Mouse (Mus musculus) retina, postnatal 7 days (tissue): ENCODE results near the gene Smdt1.

Experiments used
- DNase-seq: peaks from one replicate; pipeline ENCODE4 v3.0.0-alpha.2; 2012; ENCODE audit warnings: low read depth, low spot score

The Smdt1 gene

DNA sequence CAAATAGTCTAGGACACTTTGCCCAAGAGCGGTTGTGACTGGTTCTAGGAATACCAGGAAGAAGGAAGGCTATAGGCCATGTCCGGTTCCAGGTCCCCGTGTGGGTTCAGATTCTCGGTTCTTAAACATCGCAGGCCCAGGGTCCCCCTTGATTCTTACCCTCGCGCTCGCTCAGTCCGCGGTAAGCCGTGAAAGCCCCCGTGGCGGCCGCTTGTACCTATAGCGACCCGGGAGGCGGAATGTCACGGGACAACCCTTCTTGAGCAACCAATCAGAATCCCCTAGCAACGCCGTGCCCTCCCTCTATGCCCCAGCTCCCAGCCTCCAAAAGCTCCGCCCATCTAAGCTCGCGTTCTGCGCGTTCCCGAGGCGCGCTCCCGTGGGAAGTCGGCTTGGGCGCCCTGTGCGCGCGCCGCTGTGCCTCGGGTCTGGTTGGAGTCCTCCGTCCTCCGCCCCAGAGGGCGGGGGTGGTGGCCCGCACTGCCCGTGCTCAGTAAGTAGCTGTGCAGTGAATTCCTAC lies at the start of gene Smdt1, which contains the start of the genes Naga and Pheta2:
Gene Smdt1 (plus strand): TSS at position 367 of the 520 bp plus-strand sequence.
Gene Naga (minus strand): TSS at position 333 of the 520 bp plus-strand sequence.
Gene Pheta2 (plus strand): TSS at position 350 of the 520 bp plus-strand sequence.
- peak; percentile 96 for DNase-seq

- no peak for DNase-seq
Measured at GRCm38 (mm10) chr15:82290252-82290651, 48.5 kb upstream of the Smdt1 start.

GRCm38 (mm10) chr15:82292851-82293250 lies 45.9 kb upstream of the Smdt1 start:
- no peak for DNase-seq

- DNase-seq = no peak
Measured at GRCm38 (mm10) chr15:82293271-82293711, 45.5 kb upstream of the Smdt1 start.

DNA sequence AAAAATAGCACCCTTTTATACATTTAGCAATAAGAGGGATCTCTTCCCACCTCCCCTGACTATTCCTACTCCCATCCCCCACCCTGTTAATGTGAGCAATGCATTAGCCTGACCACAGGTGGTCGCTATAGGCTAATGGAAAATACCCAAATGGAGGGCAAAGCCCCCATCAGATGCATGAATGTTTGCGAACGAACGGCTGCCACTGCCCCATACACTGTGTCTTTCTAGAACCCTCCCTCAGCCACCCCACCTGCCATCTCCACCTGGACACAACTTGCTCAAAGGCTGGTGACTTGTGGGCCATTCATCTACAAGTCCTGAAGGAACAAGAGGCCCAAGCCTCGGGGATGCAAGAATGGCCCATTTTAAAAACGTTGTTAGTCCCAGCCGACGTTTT lies 44.7 kb upstream of the Smdt1 start:
- no peak for DNase-seq

- DNase-seq = no peak
Measured at GRCm38 (mm10) chr15:82298764-82299561, 39.8 kb upstream of the Smdt1 start, which contains the start of gene Wbp2nl. TSS of gene Wbp2nl (plus strand) at chr15:82298954.

DNA sequence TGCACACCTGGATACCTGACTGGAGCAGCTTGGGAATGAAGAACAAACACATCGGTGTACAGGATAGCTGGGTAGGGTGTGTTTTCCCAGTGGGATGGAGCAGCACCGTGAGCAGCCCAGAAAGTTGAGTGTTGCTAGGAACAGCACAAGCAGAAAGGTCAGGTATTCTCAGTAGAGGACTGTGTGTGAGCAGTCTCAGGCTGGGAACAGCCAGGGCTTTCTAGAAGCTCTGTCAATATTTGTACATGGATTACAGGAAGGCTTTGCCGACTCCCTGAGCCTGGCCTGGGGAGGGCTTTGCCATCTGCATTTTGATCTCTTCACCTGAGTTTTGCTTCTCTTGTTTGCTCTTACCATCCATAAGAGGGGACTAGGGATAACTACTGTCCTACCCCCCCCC lies 31.7 kb upstream of the Smdt1 start:
- DNase-seq = no peak

DNA sequence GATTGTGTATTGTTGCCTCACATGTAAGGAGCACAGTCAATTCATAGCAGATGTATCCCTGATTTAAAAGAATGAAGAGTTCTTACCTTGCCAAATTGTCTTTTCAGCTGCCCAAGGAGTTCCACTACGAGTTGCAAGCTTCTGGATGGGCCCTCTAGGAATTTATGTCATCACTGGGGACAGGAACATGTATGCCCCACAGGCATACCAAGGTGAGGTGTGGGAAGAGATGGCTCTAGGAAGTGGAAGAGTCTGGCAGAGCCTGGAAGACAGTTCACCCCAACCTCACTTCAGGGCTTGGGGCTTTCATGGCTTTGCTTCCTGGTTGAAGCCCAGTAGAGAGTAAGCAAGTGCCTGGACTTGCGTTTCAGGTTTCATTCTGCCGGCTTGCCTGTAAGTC lies 30.3 kb upstream of the Smdt1 start:
- DNase-seq = no peak

- no peak for DNase-seq
Measured at GRCm38 (mm10) chr15:82317839-82318238, 20.9 kb upstream of the Smdt1 start.

- no peak for DNase-seq
Measured at GRCm38 (mm10) chr15:82319613-82320012, 19.1 kb upstream of the Smdt1 start.

- no peak for DNase-seq
Measured at GRCm38 (mm10) chr15:82322195-82322594, 16.6 kb upstream of the Smdt1 start.

DNA sequence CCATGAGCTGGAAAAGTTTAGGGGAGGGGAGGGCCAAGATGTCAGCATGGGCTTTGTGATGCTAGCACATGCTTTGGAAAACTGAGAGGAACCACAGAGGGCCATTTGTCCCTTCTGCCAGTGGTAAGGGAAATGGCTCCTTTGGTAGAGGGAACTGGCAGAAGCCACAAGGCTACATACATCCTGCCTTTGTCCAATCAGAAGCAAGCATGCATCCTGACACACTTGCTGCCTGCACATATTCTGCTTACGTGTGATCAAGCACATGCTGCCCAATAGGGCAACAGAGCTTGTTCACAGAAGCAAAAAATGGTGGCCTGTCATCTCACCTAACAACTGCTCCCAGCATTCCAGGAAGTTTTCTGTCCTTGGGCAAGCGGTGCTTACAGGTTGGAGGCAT lies 13.4 kb upstream of the Smdt1 start:
- no peak for DNase-seq

- DNase-seq = no peak
Measured at GRCm38 (mm10) chr15:82335194-82335593, 3.6 kb upstream of the Smdt1 start.

DNA sequence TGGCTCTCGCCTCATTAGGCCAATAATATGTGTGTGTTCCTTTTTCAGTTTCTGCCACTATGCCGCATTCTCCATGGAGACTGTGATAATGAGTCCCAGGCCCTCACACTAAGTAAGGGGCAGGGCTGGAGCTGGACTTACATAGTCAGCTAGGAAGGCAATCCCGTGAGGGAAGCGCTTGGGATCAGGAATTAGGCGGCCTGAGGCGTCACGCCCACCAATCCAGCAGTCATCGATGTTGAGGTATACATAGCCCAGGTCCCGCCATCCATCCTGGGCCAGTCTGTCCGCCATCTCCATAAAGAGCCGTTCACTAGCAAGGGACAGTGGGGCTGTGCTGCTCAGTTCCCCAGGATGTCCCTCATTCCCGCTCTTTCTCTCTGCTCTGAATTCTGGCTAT lies 2.1 kb upstream of the Smdt1 start:
- DNase-seq = no peak

DNA sequence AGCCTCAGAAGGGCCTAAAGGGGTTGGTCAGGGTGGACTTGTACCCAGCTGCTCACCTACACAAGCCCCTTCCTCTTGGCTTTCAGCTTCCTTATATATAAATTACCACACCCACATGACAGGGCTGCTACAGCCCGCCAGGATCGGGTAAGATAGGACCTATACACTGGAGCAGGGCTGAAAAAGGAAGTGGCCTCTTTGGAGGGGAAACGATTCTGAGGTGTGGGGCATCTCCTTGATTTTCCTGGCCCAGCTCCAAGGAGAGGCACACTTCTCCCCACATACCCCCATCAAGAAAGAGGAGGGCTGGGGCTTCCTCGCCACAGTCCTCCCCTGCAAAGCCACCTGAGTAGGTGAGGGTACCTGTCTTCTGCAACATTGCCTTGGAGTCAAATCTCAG lies 884 bp upstream of the Smdt1 start:
- no peak for DNase-seq

GRCm38 (mm10) chr15:82339150-82339549 lies 391 bp downstream of the Smdt1 start:
- no peak for DNase-seq

DNA sequence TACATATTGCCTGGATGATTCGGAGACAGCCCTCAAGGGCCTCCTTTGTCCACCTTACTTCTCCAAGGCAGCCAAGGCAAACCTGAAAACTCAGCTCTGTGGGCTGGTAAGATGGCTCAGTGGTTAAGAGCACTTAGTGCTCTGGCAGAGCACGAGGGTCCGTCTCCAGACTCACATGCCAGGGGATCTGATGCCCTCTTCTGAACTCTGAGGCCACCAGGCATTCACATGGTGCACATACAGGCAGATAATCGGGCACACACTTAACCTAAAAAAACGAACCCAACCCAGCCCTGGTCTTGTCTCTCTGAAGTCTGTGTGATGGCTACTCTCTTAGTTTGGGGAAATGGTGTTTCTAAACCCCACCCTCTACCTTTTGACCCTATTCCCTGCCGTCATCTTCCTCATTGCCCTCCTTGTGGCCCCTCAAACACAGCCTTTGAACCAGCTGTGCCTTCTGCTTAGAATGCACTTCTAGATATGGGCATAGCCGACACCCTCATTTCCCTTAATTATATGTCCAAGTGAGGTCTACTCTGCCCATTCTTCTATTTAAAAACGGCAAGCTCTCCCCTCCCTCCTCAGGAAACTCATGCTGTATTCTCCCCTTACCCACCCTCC lies 985 bp downstream of the Smdt1 start:
- DNase-seq = no peak

DNA sequence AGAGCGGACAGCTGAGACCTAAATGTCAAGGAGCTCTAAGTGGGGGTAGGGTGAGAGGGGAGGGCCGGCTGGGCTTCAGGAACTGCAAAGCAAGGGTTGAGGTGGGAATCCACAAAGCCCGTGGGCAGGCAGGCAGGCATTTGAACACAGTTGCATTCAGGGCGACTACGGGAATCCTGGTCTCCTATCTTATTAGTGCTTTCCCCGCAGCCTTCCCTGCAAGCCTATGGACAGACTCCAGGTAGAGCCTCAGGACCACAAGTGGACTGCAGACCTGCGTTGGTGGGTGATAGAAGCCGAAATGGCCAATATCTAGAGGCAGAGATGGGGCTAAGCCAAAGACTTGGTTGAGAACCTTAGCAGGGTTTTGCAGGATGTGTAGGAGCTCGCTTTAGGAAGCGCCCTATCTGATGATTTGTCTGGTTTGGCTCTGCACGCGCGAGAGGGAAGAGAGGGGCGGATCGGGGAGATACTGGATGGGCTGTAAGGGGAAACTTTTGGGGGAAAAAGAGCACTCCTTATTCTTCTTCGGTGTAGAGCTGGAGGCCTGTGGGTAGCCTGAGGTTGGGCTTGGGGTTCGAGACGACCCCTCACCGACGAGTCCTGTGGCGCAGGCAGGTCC lies 1.8 kb downstream of the Smdt1 start:
- no peak for DNase-seq

DNA sequence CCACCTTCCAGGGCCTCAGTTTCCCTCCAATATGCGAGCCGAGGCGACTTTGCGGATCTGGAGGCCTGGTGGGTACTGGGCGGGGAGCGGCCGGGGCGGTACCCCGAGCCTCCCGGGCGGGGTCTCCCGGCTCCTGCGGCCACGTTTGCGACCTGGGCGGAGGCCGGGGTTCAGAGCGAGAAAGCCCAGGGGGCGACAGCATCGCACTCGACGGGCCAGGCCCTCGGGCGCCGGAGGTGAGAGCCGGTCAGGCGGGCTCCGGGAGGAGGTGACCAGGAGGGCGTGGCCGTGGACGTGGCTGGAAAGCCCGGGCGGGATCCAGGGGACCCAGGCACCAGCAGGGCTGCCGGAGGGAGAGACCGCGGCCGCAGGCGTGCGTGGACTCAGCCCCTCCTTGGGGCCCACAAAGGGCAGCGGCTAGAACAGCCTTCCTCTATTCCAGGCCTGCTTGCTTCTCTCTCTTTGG lies 2.3 kb downstream of the Smdt1 start:
- no peak for DNase-seq

DNA sequence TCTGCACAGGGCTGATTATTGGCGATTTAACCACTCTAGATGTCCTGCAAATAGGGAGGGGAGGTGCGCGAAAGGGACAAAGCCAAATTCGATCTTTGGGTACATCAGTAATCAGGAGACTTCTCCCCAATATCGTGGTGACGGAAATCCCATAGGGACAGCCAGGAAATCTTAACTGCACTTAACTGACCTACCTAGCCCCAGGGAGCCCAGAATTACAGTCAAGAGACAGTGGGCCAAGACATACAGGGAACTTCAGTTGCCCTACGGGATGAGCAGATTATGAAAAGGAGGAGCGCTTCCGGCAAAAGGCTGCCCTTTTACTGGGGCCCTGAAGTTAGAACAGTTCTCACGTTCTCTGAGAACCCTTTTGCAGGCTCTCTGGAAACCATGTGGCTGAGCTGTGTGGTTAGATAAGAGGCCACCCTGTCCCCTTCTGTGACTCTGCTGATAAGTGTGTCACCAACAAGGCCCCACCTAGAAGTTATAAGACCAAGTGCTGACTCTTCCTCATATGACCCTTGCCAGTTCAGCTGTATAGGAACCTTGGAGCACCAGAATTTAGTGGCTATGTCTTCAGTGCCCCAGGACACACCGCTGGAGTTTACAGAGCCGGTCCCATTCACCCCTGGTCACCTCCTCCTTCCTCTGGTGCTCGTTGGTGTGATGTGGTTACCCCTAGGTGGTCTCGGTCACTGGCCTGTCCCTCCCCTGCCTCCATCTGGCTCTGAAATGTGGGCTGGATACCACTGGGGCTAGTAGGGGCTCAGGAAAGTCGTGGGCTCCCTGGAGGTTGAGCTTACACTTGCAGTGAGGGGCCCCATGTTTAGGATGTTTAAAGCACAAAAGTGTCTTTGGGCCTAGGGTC lies 3.1 kb downstream of the Smdt1 start:
- DNase-seq = no peak

DNA sequence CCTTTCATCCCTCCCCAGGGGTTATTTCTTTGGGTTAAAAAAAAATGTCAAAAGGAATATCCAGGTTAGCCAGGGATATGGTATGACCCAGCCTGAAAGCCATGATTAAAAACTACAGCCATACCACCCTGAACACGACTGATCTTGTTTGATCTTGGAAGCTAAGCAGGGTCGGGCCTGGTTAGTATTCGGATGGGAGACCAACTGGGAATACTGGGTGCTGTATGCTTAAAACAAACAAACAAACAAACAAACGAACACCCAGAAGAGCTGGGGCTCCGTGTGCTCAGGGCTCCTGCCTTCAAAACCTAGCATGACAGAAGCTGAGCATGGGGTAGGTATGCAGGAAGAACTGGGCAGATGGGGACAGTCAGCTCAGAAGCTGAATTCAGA lies 3.8 kb downstream of the Smdt1 start:
- DNase-seq = no peak
